Mouse (Mus musculus) midbrain, embryonic 15.5 days (tissue): ENCODE measurements around the gene Pbp2. TPM values are rescaled to one million over a fixed set of nuclear protein-coding genes. Genes with fewer than 3 reads are reported as not detected.

Experiments used
- ATAC-seq: fragments of 200-750 bp; cut with Nextera tagmentation; replicated peaks from 2 replicates; pipeline ENCODE4 v1.8.0; 2017; ENCODE audit warnings: moderate TSS enrichment
- H3K27ac ChIP-seq: fragments of 300-500 bp; sonication (generic); 2 replicates; pipeline ENCODE4 v1.5.1; 2015; ENCODE audit warnings: mild to moderate bottlenecking, inconsistent platforms
- H3K27me3 ChIP-seq: fragments of 300-500 bp; sonication (generic); replicated peaks from 2 replicates; pipeline ENCODE4 v1.6.1; 2015; ENCODE audit warnings: inconsistent platforms
- H3K36me3 ChIP-seq: fragments of 300-500 bp; sonication (generic); replicated peaks from 2 replicates; pipeline ENCODE4 v1.6.1; 2015; ENCODE audit warnings: inconsistent platforms
- H3K4me1 ChIP-seq: fragments of 300-500 bp; sonication (generic); 2 replicates; pipeline ENCODE4 v1.6.1; 2015; ENCODE audit warnings: inconsistent platforms
- H3K4me2 ChIP-seq: fragments of 300-500 bp; sonication (generic); 2 replicates; pipeline ENCODE4 v1.6.1; 2015; ENCODE audit warnings: inconsistent platforms, mild to moderate bottlenecking, moderate library complexity
- H3K4me3 ChIP-seq: fragments of 300-500 bp; sonication (generic); 2 replicates; pipeline ENCODE4 v1.5.1; 2015; ENCODE audit warnings: mild to moderate bottlenecking, inconsistent platforms
- H3K9ac ChIP-seq: fragments of 300-500 bp; sonication (generic); 2 replicates; pipeline ENCODE4 v1.6.1; 2015; ENCODE audit warnings: mild to moderate bottlenecking, inconsistent platforms
- H3K9me3 ChIP-seq: fragments of 300-500 bp; sonication (generic); 2 replicates; pipeline ENCODE4 v1.6.1; 2016; ENCODE audit warnings: inconsistent platforms
- WGBS: fragments of 180-500 bp; shearing (Covaris S2); methylation state at CpG from one replicate; pipeline ENCODE4 v1.1.7; 2015; ENCODE audit warnings: mixed read lengths; 5-methylcytosine and 5-hydroxymethylcytosine counted together
- polyA plus RNA-seq: library from polyadenylated mRNA; unstranded; fragments of >200 nt; fragmentation: Nextera tagmentation; extraction: Ambion mirVana; gene quantifications from 2 replicates; pipeline ENCODE4 v1.2.1, GENCODE M21; 2015

Pbp2 gene
- polyA plus RNA-seq, 1 experiment from 2014 or later, result not detected

DNA sequence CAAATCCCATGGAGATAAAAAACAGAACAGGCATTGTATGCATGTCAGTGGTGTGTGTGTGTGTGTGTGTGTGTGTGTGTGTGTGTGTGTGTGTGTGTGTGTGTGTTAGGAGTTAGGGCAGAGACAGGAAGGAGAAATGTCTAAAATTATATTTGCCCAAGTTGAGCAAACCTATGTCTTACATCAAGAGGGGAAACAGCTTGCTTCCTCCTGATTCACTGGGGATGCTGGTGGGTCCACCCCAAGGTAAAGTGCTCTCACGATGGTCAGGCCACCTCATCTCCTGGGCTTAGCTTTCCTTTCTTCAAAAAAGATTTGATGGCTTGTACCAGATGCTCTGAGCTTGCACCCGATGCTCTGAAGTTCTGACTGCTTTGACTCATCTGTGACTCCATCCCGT lies 13.9 kb upstream of the Pbp2 start:
- Histone ChIP-seq H3K9ac (no peak overlapping the region), H3K27me3 (no peaks in the 10 kb centered on the region), H3K36me3 (no peaks in the 10 kb centered on the region), H3K4me2 (no peak overlapping the region), H3K27ac (no peak overlapping the region), H3K9me3 (no peaks in the 10 kb centered on the region), H3K4me3 (no peak overlapping the region), H3K4me1 (peaks cover 7% of the 10 kb centered on the region; the same call in 1 of the 2 replicates)
- WGBS, result 80% methylated on average over 3 of the region's 3 CpGs
- no peak for ATAC-seq

DNA sequence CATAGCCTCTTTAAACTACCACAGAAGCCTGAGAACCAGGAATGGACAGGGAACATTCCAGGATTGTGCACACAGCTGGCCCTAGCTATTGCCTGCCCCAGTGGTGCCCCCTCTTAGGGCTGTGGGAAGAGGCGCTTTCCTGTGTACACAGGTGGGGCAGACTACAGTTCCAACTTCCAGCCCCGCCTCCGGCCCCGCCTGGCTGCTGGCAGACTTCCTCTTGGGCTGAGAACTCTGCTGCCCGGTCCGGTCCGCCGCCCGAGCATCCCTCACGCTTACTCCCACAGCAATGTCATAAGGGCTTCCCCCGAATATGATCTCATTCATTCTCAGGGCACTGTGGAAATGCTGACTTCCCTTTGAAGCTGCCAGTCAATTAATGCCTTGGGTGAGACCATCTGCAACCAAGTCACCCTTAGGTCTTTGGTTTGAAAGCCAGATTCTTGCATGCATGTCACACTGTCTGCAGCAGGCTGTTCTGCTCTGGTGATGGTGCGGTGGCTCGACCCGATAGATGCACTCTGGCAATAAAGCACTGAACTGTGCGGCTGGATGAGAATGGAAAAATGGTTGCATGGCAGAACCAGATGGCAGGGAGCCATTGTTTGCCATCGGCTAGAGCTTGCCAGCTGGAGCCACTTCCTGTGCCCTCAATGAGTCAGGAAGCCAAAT lies 13.2 kb upstream of the Pbp2 start:
- no peak overlapping the region for H3K27ac ChIP-seq
- H3K36me3 ChIP-seq, result no peaks in the 10 kb centered on the region
- 47% methylated on average over 16 of the region's 16 CpGs for WGBS
- ATAC-seq, result 0 out of 2 replicates have a peak, but pooled peaks have one; percentile 4
- H3K4me3 ChIP-seq, result no peak overlapping the region
- no peaks in the 10 kb centered on the region for H3K27me3 ChIP-seq
- no peak overlapping the region for H3K4me2 ChIP-seq
- no peaks in the 10 kb centered on the region for H3K9me3 ChIP-seq
- H3K4me1 ChIP-seq, result peaks cover 7% of the 10 kb centered on the region; the same call in 1 of the 2 replicates
- H3K9ac ChIP-seq, result no peak overlapping the region

DNA sequence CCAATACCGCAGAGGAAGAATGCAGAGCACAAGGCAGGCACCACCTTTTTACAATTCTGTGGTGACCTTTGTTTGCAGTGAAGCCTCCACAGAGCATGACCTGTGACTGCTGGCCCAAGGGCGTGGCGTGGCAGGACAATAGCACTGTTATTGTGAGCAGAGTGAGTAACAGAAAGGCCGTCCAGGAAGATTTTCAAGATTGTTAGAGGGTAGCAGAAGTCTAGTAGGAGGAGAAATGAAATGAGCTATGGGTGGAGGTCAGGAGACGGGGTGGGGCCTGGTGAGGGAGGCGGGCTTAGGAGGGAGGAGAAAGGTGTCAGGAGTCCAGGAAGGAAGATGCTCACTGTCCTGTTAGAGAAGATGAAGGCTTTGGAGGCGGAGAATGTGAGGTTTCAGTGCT lies 12.5 kb upstream of the Pbp2 start:
- 77% methylated on average over 7 of the region's 7 CpGs for WGBS
- no peaks in the 10 kb centered on the region for H3K36me3 ChIP-seq
- H3K27me3 ChIP-seq, result no peaks in the 10 kb centered on the region
- ATAC-seq, result no peak
- H3K4me3 ChIP-seq, result no peak overlapping the region
- peaks cover 7% of the 10 kb centered on the region; the same call in 1 of the 2 replicates for H3K4me1 ChIP-seq
- H3K4me2 ChIP-seq, result no peak overlapping the region
- H3K27ac ChIP-seq, result no peak overlapping the region
- no peaks in the 10 kb centered on the region for H3K9me3 ChIP-seq
- no peak overlapping the region for H3K9ac ChIP-seq

DNA sequence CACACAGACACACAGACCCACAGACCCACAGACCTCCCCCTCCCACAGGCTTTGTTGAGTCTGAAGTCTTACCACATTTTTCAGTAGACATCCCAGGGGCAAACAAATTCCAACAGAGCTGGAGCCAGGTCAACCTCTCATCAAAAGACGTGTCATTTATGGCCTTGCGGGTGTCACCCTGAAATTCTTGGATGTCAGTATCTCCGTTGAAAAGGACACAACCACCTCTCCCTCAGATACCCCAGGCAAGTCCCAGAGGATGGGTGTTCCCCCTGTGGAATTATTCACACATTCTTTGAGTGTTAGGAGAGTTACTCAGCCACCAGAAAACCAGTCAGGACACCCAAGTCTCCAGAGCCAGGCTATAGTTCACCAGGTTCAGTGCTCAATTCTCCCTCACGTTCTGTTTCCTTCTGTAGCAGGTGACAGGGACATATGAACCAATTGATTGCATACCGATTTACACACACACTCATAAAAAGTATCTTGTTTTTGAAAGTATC lies 9.3 kb upstream of the Pbp2 start:
- peaks cover 7% of the 10 kb centered on the region; the same call in 1 of the 2 replicates for H3K4me1 ChIP-seq
- H3K9ac ChIP-seq, result no peak overlapping the region
- no peak for ATAC-seq
- H3K4me3 ChIP-seq, result no peak overlapping the region
- no peak overlapping the region for H3K27ac ChIP-seq
- no peaks in the 10 kb centered on the region for H3K9me3 ChIP-seq
- no peaks in the 10 kb centered on the region for H3K36me3 ChIP-seq
- H3K27me3 ChIP-seq, result no peaks in the 10 kb centered on the region
- H3K4me2 ChIP-seq, result no peak overlapping the region
- WGBS, result 89% methylated on average over 5 of the region's 5 CpGs

DNA sequence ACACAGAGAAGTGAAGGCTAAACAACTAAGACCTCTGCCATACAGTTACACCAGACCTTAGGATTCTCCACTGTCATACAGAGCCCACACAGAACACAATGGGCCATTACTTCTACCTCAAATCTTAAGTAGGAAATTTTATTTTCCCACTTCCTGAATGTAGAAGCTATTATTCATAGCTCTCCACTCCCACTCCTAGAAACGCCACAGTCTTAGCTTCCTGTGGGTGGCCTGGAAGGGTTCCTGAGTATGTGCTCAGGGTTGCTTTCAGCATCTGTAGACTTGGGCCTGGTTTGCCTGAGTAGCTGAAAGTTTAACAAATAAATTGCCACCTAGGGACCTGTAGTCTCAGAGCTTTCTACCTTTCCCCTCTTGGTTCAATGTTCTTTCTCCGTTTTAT lies 5.9 kb upstream of the Pbp2 start:
- no peaks in the 10 kb centered on the region for H3K9me3 ChIP-seq
- H3K4me3 ChIP-seq, result no peak overlapping the region
- no peaks in the 10 kb centered on the region for H3K36me3 ChIP-seq
- ATAC-seq, result no peak
- no peak overlapping the region for H3K27ac ChIP-seq
- no peak overlapping the region for H3K4me2 ChIP-seq
- H3K4me1 ChIP-seq, result no peaks in the 10 kb centered on the region
- H3K9ac ChIP-seq, result no peak overlapping the region
- no peaks in the 10 kb centered on the region for H3K27me3 ChIP-seq
- WGBS, result 83% methylated on average over 2 of the region's 2 CpGs

DNA sequence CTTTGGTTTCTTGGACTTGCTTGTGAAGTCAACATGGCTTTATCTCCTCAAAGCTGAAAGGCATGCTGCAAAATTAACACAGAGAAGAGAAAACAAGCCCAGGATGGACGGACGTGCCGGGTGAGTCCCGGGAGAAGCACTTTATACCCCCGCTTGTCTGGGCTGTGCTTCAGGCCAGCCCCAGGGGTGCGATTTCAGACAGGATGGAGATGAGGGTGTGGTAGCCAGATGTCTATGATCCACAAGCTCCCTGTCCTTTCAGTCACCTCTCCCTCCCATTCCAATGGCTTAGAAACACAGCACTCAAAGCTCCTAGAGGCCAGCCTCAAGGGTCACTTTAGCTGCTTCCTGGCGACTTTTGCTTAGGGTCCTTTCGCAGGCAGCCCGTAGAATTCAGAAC lies 3.8 kb upstream of the Pbp2 start:
- Histone ChIP-seq H3K27ac (no peak overlapping the region), H3K9me3 (no peaks in the 10 kb centered on the region), H3K4me2 (no peak overlapping the region), H3K27me3 (no peaks in the 10 kb centered on the region), H3K9ac (no peak overlapping the region), H3K4me1 (no peaks in the 10 kb centered on the region), H3K36me3 (no peaks in the 10 kb centered on the region), H3K4me3 (no peak overlapping the region)
- ATAC-seq, result no peak
- 79% methylated on average over 9 of the region's 9 CpGs for WGBS

DNA sequence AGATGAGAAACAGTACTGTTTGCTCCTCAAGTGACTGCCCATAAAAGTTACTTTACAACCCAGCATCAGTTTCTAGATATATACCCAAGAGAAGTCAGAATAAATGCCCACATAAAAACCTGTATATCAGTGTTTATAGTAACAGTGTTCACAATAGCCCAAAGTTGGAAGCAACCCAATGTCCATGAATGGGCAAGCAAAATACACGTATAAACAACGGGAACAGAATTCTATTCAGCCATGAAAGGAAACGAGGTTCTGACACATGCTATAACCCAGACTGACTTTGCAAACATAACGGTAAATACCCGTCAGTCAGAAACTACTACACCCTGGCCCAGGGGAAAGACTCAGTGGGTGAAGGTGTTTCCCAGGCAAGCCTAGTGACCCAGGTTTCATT lies 1.8 kb upstream of the Pbp2 start:
- H3K27me3 ChIP-seq, result no peaks in the 10 kb centered on the region
- no peaks in the 10 kb centered on the region for H3K9me3 ChIP-seq
- H3K9ac ChIP-seq, result no peak overlapping the region
- whole genome bisulfite sequencing, result 77% methylated on average over 5 of the region's 5 CpGs
- H3K27ac ChIP-seq, result no peak overlapping the region
- H3K4me1 ChIP-seq, result no peaks in the 10 kb centered on the region
- ATAC-seq, result no peak
- H3K36me3 ChIP-seq, result no peaks in the 10 kb centered on the region
- H3K4me3 ChIP-seq, result no peak overlapping the region
- H3K4me2 ChIP-seq, result no peak overlapping the region

DNA sequence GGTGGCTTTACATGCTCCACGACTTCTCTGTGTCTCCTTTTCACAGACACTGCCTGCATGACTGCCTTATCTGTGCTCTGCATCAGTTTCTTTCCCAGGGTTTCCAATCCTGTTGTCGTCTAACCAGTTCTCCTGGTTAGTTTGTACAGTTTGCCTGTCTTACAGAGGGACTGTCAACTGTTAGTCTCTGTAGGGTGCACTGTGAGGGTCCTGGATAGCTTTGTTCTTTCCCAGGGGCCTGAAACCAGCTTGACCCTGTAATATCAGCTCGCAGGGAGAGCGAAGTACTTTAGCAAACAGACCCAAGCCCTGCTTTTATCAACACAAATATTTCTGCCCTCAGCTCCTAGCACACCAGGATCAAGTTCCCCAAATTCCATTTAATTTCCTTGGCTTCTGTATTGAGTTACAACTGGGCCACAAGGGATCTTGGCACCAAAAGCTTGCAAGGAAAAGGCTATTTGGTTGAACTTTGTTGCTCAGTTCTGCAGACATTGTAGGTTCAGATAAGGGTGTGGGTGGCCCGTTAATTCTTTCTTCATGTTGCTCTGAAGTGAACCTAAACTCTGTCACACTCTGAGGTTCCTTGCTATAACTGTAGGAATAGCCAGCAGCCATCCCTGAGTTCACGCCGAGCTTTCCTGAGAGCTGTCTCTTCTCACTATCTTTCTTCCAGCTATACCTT lies 5.5 kb downstream of the Pbp2 start:
- Histone ChIP-seq H3K4me2 (no peak overlapping the region), H3K27ac (no peak overlapping the region), H3K27me3 (no peaks in the 10 kb centered on the region), H3K4me3 (no peak overlapping the region), H3K36me3 (no peaks in the 10 kb centered on the region), H3K9ac (no peak overlapping the region), H3K4me1 (no peaks in the 10 kb centered on the region), H3K9me3 (no peaks in the 10 kb centered on the region)
- 71% methylated on average over 7 of the region's 7 CpGs for WGBS
- ATAC-seq, result no peak

DNA sequence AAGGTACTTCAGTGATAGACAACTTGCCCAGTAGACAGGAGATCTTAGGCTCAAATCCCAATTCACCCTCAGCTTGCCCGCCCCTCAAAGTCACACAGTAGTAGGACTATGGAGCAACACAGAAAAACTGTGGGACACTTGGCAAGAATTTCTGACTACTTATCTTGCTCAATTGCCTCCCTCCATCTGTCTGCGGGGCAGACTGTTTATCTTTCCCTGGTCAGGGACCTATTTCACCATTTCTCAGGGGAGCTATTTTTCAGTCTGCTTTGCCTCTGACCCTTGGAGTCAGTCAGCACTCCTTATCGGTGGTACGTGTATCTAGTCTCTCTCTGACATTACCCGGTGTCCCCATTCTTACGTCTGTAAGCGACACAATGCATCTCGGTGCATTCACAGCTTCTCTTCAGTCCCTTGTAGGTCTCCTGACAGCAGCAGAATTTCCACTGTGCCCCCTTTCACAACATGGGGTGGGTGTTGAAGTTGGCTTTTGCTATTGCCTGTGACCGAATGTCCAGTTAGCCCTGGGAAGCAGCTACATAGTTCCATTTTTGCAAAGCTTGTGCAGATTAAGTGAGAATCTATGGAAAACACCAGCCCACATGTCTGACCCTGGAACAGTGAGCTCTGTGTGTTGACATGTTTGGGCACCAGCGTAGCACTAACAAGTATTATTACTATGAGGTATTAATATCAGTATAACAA lies 7.6 kb downstream of the Pbp2 start:
- no peak overlapping the region for H3K4me3 ChIP-seq
- no peaks in the 10 kb centered on the region for H3K9me3 ChIP-seq
- no peaks in the 10 kb centered on the region for H3K4me1 ChIP-seq
- no peak overlapping the region for H3K27ac ChIP-seq
- no peak overlapping the region for H3K9ac ChIP-seq
- no peak overlapping the region for H3K4me2 ChIP-seq
- WGBS, result 93% methylated on average over 10 of the region's 10 CpGs
- no peak for ATAC-seq
- no peaks in the 10 kb centered on the region for H3K36me3 ChIP-seq
- no peaks in the 10 kb centered on the region for H3K27me3 ChIP-seq

DNA sequence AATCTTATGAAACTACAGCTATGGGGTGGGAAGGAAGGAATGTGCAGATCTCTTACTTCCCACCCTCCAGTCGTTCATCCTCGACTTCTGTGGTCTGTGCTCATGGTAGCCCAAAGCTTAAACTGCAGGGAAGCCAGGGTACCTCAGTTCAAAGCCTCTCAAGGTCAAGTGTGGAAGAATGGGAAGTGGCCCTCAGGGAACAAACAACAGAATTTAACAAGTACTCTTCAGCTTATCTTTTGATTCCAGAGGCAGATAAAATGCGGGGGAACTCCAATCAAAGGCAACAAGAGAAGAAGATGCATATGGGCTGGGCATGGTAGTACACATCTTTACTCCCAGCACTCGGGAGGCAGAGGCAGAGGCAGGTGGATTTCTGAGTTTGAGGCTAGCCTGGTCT lies 9.7 kb downstream of the Pbp2 start:
- no peak for ATAC-seq
- H3K36me3 ChIP-seq, result no peaks in the 10 kb centered on the region
- no peak overlapping the region for H3K4me3 ChIP-seq
- 77% methylated on average over 4 of the region's 4 CpGs for WGBS
- no peak overlapping the region for H3K9ac ChIP-seq
- H3K4me2 ChIP-seq, result no peak overlapping the region
- H3K27ac ChIP-seq, result no peak overlapping the region
- H3K9me3 ChIP-seq, result no peaks in the 10 kb centered on the region
- no peaks in the 10 kb centered on the region for H3K4me1 ChIP-seq
- no peaks in the 10 kb centered on the region for H3K27me3 ChIP-seq

DNA sequence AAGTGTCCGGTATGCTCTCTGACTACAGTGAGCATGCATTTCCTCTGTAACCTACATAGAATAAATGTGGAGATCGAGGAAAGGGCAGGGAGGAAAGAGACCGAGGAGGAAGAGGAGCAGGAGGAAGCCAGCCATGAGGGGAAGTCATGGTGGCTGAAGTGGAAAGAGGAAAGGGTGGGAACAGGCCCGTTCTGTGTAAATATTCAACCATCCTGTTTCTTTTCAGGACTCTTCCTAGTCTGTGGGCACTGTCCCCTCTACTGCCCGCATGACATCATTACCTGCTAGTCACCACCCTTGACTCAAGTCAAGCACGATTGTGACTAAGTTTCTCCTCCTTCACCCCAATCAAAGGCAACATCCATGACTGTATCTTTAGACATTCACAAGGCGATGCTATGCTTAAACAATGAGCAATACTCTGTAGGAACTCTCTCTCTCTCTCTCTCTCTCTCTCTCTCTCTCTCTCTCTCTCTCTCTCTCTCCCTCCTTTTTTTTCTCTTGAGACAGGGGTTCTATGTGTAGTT lies 11.1 kb downstream of the Pbp2 start:
- H3K36me3 ChIP-seq, result no peaks in the 10 kb centered on the region
- H3K27me3 ChIP-seq, result no peaks in the 10 kb centered on the region
- no peak for ATAC-seq
- no peak overlapping the region for H3K27ac ChIP-seq
- H3K4me3 ChIP-seq, result no peak overlapping the region
- no peaks in the 10 kb centered on the region for H3K4me1 ChIP-seq
- WGBS, result 88% methylated on average over 7 of the region's 7 CpGs
- H3K9me3 ChIP-seq, result no peaks in the 10 kb centered on the region
- H3K9ac ChIP-seq, result no peak overlapping the region
- H3K4me2 ChIP-seq, result no peak overlapping the region

DNA sequence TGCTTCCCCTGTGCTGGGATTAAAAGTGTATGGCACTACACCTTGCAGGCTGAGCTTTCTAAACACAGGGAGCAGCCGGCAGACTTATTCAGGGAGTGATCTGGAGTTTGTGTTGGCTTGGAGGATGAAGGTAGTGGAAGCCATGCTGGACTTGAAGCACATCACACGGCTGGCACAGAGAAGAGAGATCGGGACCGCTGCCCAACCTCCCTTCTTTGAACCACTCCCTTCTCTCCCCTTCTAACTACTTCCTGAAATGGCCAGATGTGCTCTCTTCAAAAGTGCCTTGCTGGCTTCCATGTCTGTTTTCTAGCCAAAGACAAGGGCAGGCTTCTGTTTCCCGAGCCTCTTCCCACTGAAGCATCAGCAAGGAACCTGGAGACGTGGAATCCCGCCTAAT lies 12.6 kb downstream of the Pbp2 start:
- WGBS, result 86% methylated on average over 7 of the region's 7 CpGs
- H3K36me3 ChIP-seq, result no peaks in the 10 kb centered on the region
- no peaks in the 10 kb centered on the region for H3K4me1 ChIP-seq
- H3K9me3 ChIP-seq, result no peaks in the 10 kb centered on the region
- ATAC-seq, result no peak
- H3K27me3 ChIP-seq, result no peaks in the 10 kb centered on the region
- H3K27ac ChIP-seq, result no peak overlapping the region
- no peak overlapping the region for H3K9ac ChIP-seq
- H3K4me2 ChIP-seq, result no peak overlapping the region
- no peak overlapping the region for H3K4me3 ChIP-seq
